Mouse (Mus musculus) ES-Bruce4 (cell line): ENCODE measurements around the gene Inpp5d. TPM values are rescaled to one million over a fixed set of nuclear protein-coding genes. Genes with fewer than 3 reads are reported as not detected.

Experiments used
- H3K27ac ChIP-seq: 2 replicates; pipeline ENCODE4 v1.5.1; 2012; ENCODE audit warnings: low read length, inconsistent platforms; ENCODE audit not compliant: insufficient read depth
- H3K27me3 ChIP-seq: 2 replicates; pipeline ENCODE4 v1.6.1; 2012; ENCODE audit warnings: mild to moderate bottlenecking, low read length, inconsistent platforms; ENCODE audit not compliant: control insufficient read depth, poor library complexity, insufficient read depth, severe bottlenecking
- H3K36me3 ChIP-seq: 2 replicates; pipeline ENCODE4 v1.6.1; 2012; ENCODE audit warnings: inconsistent platforms, mild to moderate bottlenecking, low read length, moderate library complexity; ENCODE audit not compliant: control insufficient read depth, poor library complexity, insufficient read depth, severe bottlenecking
- H3K4me1 ChIP-seq: one replicate; pipeline ENCODE4 v1.8.1; 2011; ENCODE audit warnings: low read length; ENCODE audit not compliant: control insufficient read depth, insufficient read depth
- H3K4me3 ChIP-seq: 2 replicates; pipeline ENCODE4 v1.5.1; 2011; ENCODE audit warnings: low read depth, mild to moderate bottlenecking, low read length
- H3K9ac ChIP-seq: 2 replicates; pipeline ENCODE4 v1.6.1; 2012; ENCODE audit warnings: low read depth, mild to moderate bottlenecking, inconsistent platforms; ENCODE audit not compliant: poor library complexity, severe bottlenecking
- H3K9me3 ChIP-seq: replicated peaks from 2 replicates; pipeline ENCODE4 v1.6.1; 2012; ENCODE audit warnings: mild to moderate bottlenecking, low read length, inconsistent platforms; ENCODE audit not compliant: control insufficient read depth, poor library complexity, insufficient read depth, severe bottlenecking
- CTCF ChIP-seq: IDR thresholded peaks from one replicate; pipeline ENCODE4 v1.8.1; 2011; ENCODE audit warnings: low read depth, low read length
- EP300 ChIP-seq: IDR thresholded peaks from 2 replicates; pipeline ENCODE4 v1.6.1; 2011; ENCODE audit warnings: low read depth, low read length; ENCODE audit not compliant: insufficient read depth
- POLR2A ChIP-seq: IDR thresholded peaks from one replicate; pipeline ENCODE4 v1.8.1; 2011; ENCODE audit warnings: low read length; ENCODE audit not compliant: insufficient read depth
- polyA plus RNA-seq: library from polyadenylated mRNA; stranded (reverse); fragments of >200 nt; gene quantifications from 2 replicates; pipeline ENCODE4 v1.2.4, GENCODE M21; 2011; ENCODE audit warnings: low read depth; ENCODE audit not compliant: missing spikeins, insufficient read depth, insufficient read length

The Inpp5d gene
- polyA plus RNA-seq, 1 experiment = 16.8 TPM

- Histone ChIP-seq H3K9me3 (no peaks in the 10 kb centered on the region), H3K4me1 (no peaks in the 10 kb centered on the region), H3K4me3 (no peak overlapping the region), H3K27ac (no peak overlapping the region), H3K36me3 (no peaks in the 10 kb centered on the region), H3K27me3 (no peaks in the 10 kb centered on the region; the same call in 1 of the 2 replicates), H3K9ac (no peak overlapping the region)
- no peak for TF ChIP-seq CTCF
- no peak for TF ChIP-seq POLR2A
- no peak for TF ChIP-seq EP300
Observed at GRCm38 (mm10) chr1:87625254-87626025, 5.3 kb downstream of the Inpp5d start.

DNA sequence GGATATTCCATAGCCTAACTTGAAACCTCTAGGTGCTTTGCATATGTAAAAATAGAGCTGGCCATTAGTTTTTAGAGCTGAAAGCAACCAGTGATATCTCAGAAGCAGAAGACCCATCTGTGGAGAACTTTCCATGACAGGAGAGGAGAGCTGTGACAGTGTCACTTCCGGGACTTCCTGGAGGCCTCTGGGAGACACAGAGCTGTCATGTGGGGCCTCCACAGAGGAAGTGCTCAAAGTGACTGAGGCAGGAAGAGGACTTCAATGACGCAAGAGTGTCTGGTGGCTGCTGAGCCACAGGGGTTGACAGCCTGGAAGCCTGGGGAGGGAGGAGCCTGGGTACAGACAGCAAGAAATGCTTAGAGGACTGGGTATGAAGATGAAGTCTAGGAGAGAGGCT, 6.2 kb downstream of the Inpp5d start:
- H3K9me3 ChIP-seq = no peaks in the 10 kb centered on the region
- no peak for TF ChIP-seq CTCF
- no peak for TF ChIP-seq POLR2A
- TF ChIP-seq EP300 = no peak
- no peaks in the 10 kb centered on the region for H3K4me1 ChIP-seq

DNA sequence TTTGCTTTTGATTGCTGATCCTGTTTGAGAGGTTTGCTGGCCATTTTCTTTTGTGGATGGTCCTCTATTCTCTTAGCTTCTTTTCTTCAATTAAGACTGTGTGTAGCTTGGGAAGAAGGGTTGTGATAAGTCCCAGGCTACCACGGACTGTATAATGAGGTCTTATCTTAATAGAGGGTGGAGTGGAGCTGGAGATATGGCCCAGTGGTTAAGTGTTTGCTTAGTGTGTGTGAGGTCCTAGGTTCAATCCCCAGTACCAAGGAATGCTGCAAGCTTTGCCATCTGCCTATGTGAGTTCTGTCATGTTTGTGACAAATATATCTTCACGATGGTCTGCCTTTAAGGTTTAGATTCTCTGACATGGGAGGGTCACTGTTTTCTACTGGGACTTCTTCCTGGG, 8.0 kb downstream of the Inpp5d start:
- no peak for TF ChIP-seq EP300
- TF ChIP-seq POLR2A = no peak
- TF ChIP-seq CTCF = no peak
- Histone ChIP-seq H3K36me3 (no peaks in the 10 kb centered on the region), H3K9ac (no peak overlapping the region), H3K27me3 (no peaks in the 10 kb centered on the region; the same call in 1 of the 2 replicates), H3K4me1 (no peaks in the 10 kb centered on the region), H3K27ac (no peak overlapping the region), H3K9me3 (no peaks in the 10 kb centered on the region), H3K4me3 (no peak overlapping the region)

More for the DNA sequence above, 6.2 kb downstream of the Inpp5d start:
- no peak overlapping the region for H3K27ac ChIP-seq
- no peaks in the 10 kb centered on the region; the same call in 1 of the 2 replicates for H3K27me3 ChIP-seq
- H3K4me3 ChIP-seq = no peak overlapping the region
- H3K36me3 ChIP-seq = no peaks in the 10 kb centered on the region
- H3K9ac ChIP-seq = no peak overlapping the region

DNA sequence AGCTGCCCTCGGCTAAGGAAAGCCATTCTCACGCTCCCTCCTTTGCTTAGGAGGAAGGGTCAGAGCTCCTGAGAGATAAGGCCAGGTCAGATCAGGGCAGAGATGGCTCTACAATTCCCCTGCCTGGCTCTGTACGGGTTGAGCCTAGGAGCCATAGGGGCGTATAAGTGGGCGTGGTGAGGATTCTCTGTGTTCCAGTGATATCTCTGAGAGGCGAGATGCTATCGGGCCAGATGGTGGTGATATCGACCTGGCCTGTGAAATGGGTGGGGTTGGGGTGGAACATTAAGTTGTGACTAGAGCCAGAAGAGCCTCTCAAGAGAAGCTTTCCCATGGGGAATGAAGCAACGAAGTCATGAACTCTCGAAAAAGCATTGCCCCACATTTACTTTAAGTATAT, 11.5 kb downstream of the Inpp5d start:
- Histone ChIP-seq H3K36me3 (no peaks in the 10 kb centered on the region), H3K27ac (no peak overlapping the region), H3K9me3 (no peaks in the 10 kb centered on the region), H3K27me3 (no peaks in the 10 kb centered on the region; the same call in 1 of the 2 replicates), H3K9ac (no peak overlapping the region), H3K4me1 (no peaks in the 10 kb centered on the region), H3K4me3 (no peak overlapping the region)
- no peak for TF ChIP-seq CTCF
- no peak for TF ChIP-seq EP300
- no peak for TF ChIP-seq POLR2A

DNA sequence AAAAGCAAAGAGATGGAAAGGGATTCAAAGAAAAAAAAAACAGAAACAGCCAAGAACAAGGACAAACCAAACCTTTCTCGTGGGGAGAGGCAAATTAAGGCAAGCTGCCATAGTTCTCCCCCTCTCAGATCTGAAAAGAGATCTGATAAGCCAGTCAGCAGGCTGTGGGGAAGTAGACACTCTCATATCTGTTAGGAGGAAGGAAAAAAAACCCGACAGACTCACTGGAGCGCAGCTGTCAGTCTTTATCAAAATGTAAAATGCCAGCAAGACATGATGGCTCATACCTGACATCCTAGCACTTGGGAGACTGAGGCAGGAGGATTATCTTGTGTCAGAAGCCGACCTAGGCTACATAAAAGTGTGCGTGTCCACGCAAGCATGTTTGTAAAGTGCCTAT, 12.1 kb downstream of the Inpp5d start:
- no peaks in the 10 kb centered on the region for H3K4me1 ChIP-seq
- H3K27ac ChIP-seq = no peak overlapping the region
- H3K4me3 ChIP-seq = no peak overlapping the region
- H3K36me3 ChIP-seq = no peaks in the 10 kb centered on the region
- TF ChIP-seq CTCF = no peak
- no peak for TF ChIP-seq POLR2A
- H3K9me3 ChIP-seq = no peaks in the 10 kb centered on the region
- no peaks in the 10 kb centered on the region; the same call in 1 of the 2 replicates for H3K27me3 ChIP-seq
- H3K9ac ChIP-seq = no peak overlapping the region

GRCm38 (mm10) chr1:87636716-87637117, 16.6 kb downstream of the Inpp5d start:
- Histone ChIP-seq H3K9me3 (no peaks in the 10 kb centered on the region), H3K27me3 (no peaks in the 10 kb centered on the region), H3K4me3 (0 out of 2 replicates have a peak overlapping the region, but pooled peaks have one; percentile 3), H3K36me3 (no peaks in the 10 kb centered on the region), H3K9ac (no peak overlapping the region), H3K27ac (no peak overlapping the region), H3K4me1 (no peaks in the 10 kb centered on the region)
- TF ChIP-seq CTCF = no peak
- no peak for TF ChIP-seq EP300
- no peak for TF ChIP-seq POLR2A
